Mouse (Mus musculus): ENCODE measurements at regions not wholly inside any gene's neighbourhood (a gene's known extent, or its start where the extent isn't known, plus 50 kb on each side); places are given as distances from the start of the nearest gene placed in this dataset.

DNA sequence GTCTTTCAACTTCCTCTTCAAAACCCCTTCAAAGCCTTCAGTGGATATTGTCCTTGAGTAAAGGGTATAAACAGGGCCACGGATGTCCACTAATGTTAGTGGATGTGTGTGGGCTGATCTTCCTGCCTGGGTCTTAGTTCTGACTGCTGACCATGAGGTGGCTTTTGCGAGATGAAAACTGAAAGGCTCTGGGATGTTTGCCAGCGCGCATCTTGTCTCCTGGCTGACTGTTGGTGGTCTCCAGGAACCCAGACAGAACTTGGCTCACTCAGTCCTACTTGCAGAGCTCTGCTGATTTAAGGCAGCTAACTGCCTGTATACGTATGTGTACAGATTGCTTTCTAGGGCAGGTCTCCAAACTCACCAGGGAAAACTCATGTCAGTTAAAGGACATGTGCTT lies 125.5 kb upstream of the Prdm1 start:
- TF ChIP-seq CTCF (IDR thresholded peaks at IDR 0.05; ENCODE audit: low read depth, low read length) (no peak), POLR2AphosphoS5 (IDR thresholded peaks at IDR 0.05; ENCODE audit: insufficient replicate concordance, low read depth, low read length) (no peak), TAL1 (conservative IDR thresholded peaks at IDR 0.05; ENCODE audit: low read depth, low read length) (no peak), GATA2 (IDR thresholded peaks at IDR 0.05; ENCODE audit: borderline replicate concordance, low read depth, low read length) (no peak)
